Mouse (Mus musculus): ENCODE measurements at regions not wholly inside any gene's neighbourhood (a gene's known extent, or its start where the extent isn't known, plus 50 kb on each side); places are given as distances from the start of the nearest gene placed in this dataset. TPM values are rescaled to one million over a fixed set of nuclear protein-coding genes. Genes with fewer than 3 reads are reported as not detected.

Small RNA genes lying in the stretch of these regions (microRNA-seq; reads per million reads assigned to microRNA genes)
- gene Gm24054 = not detected
